Mouse (Mus musculus) splenic B cell, adult 2 months (primary cell): ENCODE measurements at regions not wholly inside any gene's neighbourhood (a gene's known extent, or its start where the extent isn't known, plus 50 kb on each side); places are given as distances from the start of the nearest gene placed in this dataset.
"Not testable (repeated sequence)": the region's sequence is repeated elsewhere in the genome, so short reads cannot be mapped to it uniquely, and the experiment has no call there.

Source experiments
- DNase-seq: peaks from one replicate; pipeline ENCODE4 v3.0.0-alpha.2; 2011; ENCODE audit warnings: low read depth, low spot score
- H3K27me3 ChIP-seq: 2 replicates; pipeline ENCODE4 v1.6.1; 2012; ENCODE audit warnings: mild to moderate bottlenecking, low read length, moderate library complexity, mixed read lengths; ENCODE audit not compliant: control insufficient read depth, poor library complexity, insufficient read depth, severe bottlenecking
- H3K36me3 ChIP-seq: 2 replicates; pipeline ENCODE4 v1.6.1; 2012; ENCODE audit warnings: mild to moderate bottlenecking, low read length, moderate library complexity, mixed read lengths; ENCODE audit not compliant: control insufficient read depth, poor library complexity, insufficient read depth, severe bottlenecking

DNA sequence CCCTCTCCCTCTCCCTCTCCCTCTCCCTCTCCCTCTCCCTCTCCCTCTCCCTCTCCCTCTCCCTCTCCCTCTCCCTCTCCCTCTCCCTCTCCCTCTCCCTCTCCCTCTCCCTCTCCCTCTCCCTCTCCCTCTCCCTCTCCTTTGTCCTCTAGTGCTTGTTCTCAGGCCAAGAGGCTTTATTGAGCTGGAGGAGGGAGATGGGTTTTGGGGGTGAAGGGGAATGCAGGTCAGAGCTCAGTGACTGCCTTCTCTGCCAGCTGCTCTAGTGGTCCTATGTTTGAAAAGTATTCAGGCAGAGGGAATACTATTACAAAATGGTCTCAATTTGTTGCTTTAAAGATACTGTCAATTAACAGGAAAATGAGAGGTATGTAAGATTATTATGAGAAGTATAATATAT is 251.6 kb upstream of the Ubash3b start:
- H3K27me3 ChIP-seq, H3K36me3 ChIP-seq, DNase-seq: not testable (repeated sequence)

DNA sequence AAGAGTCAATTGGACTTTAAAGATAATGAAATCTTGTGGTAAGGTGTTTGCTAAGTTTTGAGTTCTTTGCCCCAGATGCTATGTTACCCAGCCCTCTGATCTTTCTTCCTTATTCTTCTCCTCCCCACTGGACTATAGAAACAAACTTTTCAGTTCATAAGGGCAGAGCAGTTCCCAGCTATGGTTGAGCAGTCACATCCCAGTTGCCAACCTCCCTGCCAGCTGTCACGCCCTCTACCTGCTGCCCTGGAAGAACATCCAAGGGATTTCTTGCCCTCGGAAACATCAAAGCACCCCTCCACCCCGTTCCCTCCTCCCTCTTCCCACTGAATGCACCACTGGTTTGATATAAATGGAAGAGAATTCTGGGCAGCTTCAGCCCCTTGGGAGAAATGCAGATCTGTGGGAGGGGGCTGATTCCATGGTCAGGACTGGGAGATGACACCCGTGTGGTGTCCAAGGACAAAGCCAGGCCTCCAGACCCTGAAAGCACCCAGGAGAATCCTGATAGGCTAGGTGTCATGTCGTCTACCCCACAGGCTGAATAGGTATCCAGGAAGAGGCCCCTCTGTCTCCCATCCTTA is 250.8 kb upstream of the Ubash3b start:
- Histone ChIP-seq H3K36me3 (no peaks in the 10 kb centered on the region), H3K27me3 (no peaks in the 10 kb centered on the region)
- DNase-seq: no peak

DNA sequence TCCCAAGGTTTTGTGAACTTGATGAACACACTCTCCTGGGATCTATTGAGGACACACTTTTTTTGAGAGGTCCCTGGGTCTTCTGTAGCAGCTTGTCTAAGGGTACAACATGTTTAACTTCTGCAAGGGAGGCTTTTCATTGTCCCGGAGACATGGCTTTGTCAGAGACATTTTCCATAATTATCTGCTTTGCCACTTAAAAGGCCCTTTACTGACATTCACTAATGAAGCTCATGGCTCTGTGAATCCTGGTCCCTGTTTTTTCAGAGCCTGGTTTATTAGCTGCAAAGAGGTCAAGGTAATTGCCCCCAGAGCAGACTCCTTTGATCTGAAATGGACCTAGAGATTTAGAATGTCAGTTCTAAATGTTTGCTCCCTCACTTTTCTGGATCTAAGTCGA is 246.8 kb upstream of the Ubash3b start:
- Histone ChIP-seq H3K27me3 (no peaks in the 10 kb centered on the region), H3K36me3 (no peaks in the 10 kb centered on the region)
- DNase-seq: no peak

DNA sequence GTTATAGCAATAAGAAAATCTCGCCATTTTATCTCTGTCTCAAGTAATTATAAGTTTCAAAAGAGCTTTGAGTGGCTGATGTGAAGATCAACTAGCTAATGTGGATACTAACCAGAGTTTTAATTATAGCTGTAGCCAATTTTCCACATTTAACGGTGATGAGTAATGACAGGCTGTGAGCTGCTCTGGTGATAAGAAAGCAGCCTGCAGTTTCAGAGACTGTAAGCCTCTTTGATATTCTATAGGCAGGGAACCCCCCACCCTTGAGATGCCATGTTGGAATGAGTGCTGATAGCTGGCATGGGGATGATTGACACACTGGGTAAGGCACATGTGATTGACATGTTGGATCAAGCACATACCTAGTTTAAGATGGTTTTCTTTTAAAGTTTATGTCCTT is 245.6 kb upstream of the Ubash3b start:
- H3K36me3 ChIP-seq: no peaks in the 10 kb centered on the region
- DNase-seq: no peak
- H3K27me3 ChIP-seq: no peaks in the 10 kb centered on the region

DNA sequence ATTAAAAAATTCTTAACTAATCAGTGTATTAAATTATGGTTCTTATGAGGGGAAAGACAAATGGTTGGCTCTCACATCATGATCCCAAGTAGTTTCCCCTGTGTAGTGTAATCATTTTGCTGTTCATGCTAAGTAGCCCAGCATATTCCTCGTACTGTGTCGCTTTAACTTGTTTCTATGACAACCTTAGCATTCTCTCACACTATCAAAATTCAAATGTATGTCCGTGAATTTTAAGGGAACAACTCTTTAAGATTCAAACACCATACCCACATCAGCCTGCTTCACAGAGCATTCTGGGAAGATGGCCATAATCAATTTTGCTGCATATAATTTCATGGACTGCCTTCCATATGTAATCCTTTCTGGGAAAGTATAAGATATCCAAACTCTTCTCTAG is 241.4 kb upstream of the Ubash3b start:
- Histone ChIP-seq H3K36me3 (no peaks in the 10 kb centered on the region), H3K27me3 (no peaks in the 10 kb centered on the region)
- no peak for DNase-seq

DNA sequence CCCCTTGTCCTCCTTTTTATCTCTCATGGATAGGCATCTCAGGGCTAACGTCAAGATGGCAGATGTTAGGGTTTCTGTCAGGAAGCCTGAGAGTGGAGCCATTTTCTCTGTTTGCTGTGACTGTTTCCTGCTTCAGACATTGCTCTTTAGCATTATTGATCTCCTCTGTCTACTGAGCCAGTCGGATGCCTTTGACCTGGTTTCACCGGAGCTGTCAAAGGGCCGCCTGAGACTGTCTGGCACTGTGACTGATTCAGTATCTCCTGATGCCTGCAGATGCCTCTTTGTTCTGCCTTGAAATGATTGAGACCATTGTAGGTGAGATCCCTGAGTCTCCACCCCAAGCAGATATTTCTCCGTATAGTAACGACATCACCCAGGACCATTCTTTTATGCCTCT is 239.5 kb upstream of the Ubash3b start:
- Histone ChIP-seq H3K27me3 (no peaks in the 10 kb centered on the region), H3K36me3 (no peaks in the 10 kb centered on the region)
- DNase-seq: no peak

DNA sequence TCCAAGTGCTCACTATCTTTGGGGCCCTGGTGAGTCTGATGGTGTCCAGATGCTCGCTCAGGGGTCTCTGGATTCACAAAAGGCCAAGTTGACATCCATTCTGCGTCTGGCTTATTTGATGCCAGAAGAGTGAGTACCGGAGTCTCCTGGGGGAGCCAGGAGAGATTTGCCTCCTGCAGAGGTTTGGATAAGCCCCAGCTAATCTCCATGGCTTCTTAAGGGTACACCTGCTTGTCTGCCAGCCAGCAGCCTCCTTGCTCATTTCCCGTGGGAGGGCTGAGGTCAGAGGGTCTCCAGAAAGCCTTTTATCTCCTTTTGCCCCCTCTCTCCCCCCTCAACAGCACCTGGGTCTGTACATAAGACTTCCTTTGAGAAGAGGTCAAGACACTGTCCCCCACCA is 234.0 kb upstream of the Ubash3b start:
- H3K27me3 ChIP-seq: no peaks in the 10 kb centered on the region
- no peak for DNase-seq
- no peaks in the 10 kb centered on the region for H3K36me3 ChIP-seq

DNA sequence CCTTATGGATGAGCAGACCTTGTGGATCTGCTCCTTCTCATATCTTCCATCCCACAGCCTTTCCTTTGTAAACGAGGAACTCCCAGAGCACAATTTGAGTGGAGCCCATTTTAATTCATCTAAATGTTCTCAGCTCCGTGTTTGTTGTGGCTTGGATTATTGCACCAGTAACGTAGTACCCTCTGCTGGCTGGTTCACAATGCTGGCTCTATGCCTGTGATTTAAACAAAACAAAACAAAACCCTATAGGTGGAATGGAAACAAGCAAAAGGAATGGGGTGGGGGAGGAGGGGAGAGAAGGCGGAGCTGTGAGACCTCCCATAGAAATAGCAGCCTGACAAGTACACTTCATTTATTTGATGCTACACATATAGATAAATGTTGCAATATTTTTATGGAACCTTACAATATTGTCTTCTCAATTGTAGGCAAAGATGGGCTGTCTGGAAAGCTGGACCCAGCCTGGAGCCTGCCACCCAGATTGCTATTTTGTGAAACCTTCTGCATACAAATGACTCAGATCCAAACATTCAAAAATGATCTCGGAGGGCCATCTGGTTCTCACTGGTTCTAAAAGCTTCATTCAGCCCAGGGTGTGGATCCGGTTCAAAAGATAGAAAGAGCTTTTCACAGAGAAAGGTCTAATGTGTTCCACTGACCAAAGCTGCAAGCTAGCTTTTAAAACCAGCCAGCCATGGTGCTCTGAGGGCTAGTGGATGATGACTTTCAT is 230.3 kb upstream of the Ubash3b start:
- no peaks in the 10 kb centered on the region for H3K36me3 ChIP-seq
- DNase-seq: no peak
- H3K27me3 ChIP-seq: no peaks in the 10 kb centered on the region

DNA sequence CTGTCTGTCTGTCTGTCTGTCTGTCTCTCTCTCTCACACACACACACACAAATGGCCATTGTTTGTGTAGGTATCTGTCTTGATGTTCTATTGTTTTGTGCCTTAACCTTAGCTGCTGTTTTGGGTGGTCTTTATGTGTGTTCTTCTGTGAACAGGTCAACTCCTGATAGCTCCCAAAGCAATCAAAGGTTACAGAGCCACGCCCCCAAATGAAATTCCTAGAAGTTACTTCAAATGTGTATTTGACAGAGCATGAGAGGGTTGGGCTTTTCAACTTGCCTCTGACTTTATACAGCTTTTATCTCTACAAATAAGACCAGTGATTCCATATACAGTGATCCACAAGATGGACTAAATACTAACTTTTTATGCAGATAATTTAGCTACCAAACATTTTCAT is 217.8 kb upstream of the Ubash3b start:
- Histone ChIP-seq H3K36me3 (no peaks in the 10 kb centered on the region), H3K27me3 (no peaks in the 10 kb centered on the region)
- DNase-seq: no peak

DNA sequence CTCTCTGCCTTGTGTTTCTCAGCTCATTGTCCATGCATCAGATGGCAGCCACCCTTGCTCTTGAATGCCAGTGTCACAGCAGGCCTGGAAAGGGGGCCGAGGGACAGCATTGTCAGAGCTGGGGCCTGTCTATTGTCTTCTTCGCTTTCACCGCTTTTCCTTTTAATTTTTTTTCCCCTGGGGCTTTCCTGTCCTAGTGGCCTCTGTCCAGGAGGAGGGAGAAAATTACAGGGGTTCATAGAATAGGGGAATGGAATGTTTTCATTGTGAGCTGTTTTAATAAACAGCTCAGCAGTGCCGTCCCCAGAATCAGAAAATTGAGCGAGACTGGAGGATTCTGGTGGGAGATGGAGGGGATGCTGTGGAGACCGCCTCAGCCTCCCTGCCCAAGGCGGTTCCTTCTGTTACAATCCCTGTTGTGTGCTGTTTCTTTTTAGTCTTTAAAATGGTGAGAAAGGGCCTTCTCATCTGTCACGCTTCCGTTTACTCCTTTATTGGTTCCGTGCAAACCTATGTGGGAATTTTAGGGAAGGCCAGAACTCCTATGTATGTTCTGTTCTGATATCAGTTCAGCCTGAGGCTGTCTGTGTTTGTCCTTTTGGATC is 217.2 kb upstream of the Ubash3b start:
- no peaks in the 10 kb centered on the region for H3K36me3 ChIP-seq
- DNase-seq: no peak
- no peaks in the 10 kb centered on the region for H3K27me3 ChIP-seq

DNA sequence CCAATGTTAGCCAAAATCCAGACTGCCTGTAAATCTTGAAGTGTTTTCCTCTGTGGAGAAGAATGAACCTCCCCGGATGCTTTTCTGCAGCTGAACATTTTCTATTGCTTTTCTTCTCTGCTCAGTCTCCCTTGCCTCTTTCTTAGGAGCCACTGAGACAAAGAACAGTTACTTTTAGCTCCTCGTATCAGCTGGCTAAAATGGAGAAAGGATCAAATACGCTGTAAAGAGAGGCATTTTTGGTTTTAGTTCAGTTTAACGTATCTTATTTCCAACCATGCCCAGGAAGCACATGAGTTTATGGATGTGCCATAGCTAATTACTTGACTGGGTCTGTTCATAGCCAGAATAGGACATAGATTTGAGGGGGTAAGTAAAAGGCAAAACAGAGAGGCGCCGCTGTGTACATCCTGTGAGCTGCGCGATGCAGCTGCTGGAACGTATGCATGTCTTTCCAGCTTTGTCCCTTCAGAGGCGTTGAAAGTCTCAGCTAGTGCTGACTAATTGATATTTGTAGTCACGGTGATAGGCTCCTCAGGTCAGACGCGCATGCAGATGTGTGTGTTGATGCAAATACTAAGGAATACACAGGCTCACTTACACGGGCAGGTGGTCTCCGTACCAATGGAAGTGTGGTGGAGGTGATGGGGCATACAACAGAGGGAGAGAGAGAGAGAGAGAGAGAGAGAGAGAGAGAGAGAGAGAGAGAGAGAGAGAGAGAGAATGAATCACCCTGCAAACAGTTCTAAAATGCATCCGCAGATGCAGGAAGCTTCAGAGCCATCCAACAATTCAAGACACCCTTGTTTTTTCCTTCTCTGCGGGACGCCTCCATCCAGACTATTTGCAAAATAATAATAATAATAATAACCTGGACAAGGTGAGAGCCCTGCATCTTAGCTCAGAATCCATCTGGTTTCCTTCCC is 216.5 kb upstream of the Ubash3b start:
- H3K36me3 ChIP-seq: no peaks in the 10 kb centered on the region
- DNase-seq: no peak
- H3K27me3 ChIP-seq: no peaks in the 10 kb centered on the region

DNA sequence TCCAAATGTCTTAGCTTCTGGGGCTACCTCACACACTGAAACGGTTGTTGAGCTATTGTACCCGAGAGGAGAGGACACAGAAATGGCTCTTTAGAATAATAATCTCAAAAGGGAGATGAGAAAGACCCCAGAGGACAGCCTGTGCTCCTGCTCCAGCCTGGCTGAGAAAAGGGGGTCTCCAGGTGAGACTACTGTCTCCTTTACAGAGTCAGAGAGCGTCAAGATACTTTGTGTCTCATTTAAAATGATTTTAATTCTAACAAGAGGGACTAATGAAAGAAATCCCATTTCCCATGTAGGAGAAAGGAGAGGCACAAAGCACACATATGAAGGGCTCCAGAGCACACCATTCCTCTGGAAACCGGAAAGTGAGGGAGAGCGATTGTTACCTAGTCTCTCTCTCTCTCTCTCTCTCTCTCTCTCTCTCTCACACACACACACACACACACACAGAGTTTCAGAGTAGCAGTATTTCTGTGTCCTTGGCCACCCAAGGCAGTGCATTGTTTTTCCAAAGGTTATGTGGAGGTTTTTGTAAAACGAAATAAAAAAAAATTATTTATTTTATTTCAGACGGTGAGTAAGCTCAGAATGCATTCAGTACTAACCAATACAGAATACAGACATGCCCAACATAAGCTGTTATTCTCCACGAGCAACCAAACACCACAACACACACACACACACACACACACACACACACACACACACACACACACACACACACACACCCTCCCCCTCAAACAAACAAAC is 215.6 kb upstream of the Ubash3b start:
- DNase-seq: no peak
- Histone ChIP-seq H3K27me3 (no peaks in the 10 kb centered on the region), H3K36me3 (no peaks in the 10 kb centered on the region)

DNA sequence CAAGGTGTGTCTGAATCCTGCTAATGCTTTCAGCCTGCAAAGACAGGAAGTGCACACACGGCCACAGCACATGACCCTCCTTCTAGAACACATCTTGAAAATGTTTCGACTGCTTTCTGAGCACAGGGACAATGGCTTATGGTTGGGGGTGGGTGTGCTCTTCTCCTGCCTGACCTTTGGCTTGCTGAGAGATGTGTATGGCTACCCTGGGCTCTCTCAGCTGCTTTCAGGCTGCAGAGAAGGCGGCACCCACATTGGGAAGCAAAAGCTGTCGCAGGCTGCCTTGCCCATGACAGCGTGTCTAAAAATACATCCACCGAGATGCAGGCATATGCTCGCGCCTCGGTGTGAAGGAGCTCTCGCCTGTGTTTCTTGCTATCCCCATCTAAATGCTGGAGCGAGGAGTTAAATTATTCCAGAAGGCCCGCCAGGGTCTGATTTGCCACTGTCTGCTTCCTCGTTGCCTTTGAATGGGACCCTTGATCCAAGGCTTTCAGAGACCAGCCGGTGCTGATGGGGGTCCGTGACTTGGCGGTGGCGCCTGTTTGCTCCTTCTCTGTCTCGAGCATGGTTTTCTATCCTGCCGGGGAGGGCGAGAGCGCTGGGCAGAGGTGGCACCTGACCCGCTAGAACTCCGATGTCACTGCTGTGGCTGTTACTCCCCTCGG is 214.6 kb upstream of the Ubash3b start:
- DNase-seq: no peak
- Histone ChIP-seq H3K36me3 (no peaks in the 10 kb centered on the region), H3K27me3 (no peaks in the 10 kb centered on the region)
